Mouse (Mus musculus): ENCODE results near the gene Otulin. TPM values are rescaled to one million over a fixed set of nuclear protein-coding genes. Genes with fewer than 3 reads are reported as not detected.
A peak's percentile ranks its signal among the peaks of the same experiment; 100 is the strongest.

The Otulin gene
- polyA plus RNA-seq, 1 experiment: 26.0 TPM

DNA sequence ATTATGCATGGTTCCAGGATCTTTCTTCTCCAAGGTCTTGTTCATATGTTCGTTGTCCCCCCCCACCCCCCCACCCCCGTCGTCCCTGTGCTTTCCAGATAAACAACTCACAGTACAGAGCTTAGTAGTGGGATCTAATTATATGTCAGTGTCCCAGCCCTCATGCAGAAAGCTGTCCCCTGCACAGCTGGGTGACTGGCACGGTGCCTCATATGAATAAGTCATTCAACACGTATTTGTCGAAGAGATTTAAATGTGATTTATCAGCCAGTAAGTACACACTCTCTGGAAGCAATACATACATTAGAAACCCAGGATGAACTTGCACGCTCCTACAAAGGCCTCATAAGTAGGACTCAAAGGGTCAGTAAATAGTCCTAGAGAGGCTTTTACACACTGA lies 80.6 kb downstream of the Otulin start:
- no peak for DNase-seq (ENCODE audit: low spot score)

DNA sequence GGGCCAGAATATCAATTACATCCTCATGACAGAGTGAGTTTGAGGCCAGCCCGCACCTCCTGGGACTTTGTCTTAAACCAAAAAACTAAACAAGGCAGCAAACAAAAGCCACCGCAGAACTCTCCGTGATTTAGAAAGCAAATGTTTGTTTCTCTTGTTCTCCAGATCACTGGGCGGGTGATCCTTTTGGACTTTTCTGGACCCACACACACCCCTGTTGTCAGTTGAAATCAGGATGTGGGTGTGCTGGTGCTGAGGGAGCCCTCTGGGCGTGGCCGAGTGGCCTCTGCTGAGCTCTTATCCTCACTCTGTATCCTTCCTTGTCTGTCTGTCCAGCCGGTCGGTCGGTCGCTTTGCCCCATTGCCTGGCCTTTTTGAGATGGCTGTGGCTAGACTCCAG lies 81.4 kb downstream of the Otulin start:
- no peak for DNase-seq (ENCODE audit: low spot score)

DNA sequence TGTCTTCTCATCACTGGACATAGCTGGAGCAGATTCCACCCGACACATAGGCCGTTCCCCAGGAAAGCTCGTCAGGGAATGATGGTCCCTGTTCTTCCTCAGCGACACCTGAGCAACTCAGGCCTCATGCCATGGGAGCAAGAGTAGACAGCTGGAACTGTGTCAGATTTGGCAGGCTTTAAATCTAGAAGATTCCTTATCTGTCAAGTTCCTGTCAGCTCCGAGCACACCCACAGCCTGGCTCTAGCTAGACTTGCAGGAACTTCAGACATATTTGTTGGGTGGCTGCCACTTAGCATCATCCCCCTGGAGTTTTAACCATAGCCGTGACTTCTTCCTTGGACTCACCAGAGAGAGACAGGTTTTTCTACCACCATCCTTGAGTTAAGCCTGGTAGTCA lies 82.4 kb downstream of the Otulin start:
- no peak for DNase-seq (ENCODE audit: low spot score)

DNA sequence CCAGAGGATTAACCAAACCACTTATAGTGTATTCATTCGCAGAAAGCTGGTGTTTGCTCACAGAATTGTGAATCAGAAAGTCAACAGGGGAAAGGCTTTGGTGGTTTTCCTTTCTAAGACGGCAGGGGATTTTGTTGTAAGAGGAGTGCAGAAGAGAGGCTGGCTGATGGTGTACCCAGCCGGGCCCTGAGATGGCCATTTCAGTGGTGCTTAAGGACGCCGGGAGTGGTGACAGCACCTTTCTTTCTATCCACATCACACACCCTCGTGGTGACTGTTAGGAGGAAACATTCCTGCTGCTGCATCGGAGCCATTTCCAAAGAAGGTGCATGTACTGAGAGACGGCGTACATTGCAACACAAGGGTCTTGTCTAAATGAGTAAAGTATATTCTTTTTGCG lies 85.3 kb downstream of the Otulin start:
- no peak for DNase-seq (ENCODE audit: low spot score)

DNA sequence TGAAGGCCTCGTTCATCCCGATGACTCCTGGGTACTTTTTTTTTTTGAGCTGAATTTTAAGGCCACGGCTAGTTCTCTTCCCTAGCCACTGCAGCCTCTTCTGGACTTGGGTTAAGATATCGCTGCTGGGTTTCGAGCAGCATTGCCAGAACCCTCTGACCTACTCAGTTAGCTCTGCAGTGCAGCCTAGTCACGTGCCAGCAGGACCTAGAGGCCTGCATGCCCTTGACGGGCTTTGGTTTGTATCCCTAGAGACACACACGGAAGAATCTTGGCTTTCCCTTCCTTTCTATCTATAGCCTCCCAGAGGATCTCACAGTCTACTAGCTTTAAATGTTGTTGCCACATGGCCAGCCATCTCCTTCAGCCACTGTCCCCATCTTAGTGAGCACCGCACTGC lies 90.7 kb downstream of the Otulin start:
- DNase-seq (ENCODE audit: low spot score): no peak

DNA sequence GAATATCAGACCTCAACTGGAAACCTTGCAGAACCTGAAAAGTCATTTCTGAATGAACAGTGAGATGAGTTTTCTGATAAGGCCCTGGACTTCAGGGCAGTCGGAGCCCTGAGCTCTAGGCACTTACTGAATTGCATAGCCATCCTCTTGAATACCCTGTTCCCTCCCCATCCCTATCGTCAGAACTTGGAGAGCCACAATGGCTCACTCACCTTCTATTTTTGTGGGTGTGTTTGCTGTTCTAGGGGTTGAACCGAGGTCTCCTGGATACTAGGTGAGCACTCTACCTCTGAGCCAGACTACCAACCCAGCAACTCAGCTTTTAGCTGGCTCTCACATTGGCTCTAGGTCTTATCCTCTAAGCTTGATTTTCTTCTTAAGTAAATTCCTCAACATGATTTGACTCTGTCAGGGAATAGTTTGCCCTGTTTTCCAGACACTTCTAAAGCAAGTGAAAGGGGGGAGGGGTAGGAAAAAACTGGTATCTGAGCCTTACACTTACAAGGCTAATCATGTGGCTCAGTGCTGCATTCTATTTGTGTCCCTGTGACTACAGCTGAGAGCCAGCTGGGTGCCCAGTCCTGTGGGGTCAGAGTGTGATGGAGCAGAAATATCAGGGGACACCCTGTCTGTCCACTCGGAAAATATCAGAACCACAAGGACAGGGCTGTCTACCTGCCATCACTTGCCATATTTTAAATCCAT lies 92.8 kb downstream of the Otulin start:
- DNase-seq (ENCODE audit: low spot score): no peak

DNA sequence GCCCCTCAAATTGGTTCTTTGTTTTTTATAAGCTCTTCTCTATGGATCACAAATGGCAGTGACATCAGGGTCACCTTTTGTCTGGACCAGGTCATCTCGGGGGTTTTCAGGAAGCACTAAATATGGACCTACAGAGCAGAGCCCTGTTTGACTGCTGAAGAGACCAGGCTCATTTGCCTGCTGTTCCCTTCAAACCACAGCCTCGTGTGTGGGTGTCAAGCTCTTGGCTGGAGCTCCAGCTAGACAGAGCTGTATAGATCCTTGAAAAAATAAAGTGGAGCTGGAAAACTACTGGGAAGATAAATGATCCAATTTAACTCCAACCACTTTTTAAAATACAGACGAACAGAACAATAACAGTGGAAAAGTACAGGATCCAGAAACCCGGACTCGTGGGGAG lies 93.7 kb downstream of the Otulin start:
- DNase-seq (ENCODE audit: low spot score): no peak

DNA sequence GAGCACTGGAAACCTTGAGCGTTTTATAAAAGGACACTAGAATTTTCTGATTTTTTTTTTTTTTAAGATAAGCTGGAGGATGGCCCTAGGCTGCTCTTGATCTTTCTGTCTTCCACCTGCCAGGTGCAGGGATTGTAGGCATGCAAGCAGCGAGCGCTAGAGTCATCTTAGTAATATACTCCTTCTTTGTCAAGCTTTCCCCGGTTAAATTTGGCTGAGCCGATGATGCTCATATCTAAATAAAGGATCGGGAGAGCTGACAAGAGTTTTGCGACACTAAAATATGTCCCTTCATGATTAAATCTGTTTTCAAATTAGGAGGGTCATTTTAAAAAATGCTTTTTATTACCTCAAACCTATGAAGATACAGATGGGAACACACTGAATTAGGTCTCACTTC lies 94.3 kb downstream of the Otulin start:
- DNase-seq (ENCODE audit: low spot score): no peak

DNA sequence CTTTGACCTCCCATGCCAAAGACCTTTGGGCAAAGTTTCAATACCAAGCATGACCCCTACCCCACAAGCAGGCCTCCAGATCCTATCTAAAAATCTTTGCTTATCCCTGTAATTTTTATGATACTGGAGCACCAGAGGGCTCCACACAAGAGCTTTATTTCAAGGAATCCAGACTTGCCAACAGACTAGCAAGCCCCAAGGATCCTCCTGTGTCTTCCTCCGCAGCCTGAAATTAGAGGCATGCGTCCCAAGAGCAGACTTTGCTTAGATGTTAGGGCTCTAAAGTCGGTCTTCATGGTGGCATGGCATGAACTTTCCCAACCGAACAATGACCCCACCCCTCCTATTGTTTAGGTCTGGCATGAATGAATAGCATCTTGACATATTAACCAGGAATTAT lies 94.8 kb downstream of the Otulin start:
- no peak for DNase-seq (ENCODE audit: low spot score)

DNA sequence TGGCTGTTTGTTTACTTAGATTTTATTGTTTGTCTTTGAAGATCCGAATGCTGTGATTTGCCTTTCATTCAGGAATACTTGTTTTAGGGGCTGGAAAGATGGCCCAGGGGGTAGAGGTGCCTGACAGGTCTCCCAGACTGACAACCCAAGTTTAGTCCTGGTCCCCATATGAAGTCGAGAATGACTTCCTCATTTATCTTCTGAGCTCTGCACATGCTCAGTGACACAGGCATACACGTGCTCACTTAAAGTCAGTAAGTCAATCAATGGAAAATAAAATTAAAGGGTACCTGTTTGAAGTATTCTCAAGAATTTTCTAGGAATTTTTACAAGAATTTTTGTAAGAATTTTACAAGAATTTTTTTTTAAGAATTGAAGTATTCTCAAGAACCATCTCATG lies 97.5 kb downstream of the Otulin start:
- DNase-seq (ENCODE audit: low spot score): no peak

DNA sequence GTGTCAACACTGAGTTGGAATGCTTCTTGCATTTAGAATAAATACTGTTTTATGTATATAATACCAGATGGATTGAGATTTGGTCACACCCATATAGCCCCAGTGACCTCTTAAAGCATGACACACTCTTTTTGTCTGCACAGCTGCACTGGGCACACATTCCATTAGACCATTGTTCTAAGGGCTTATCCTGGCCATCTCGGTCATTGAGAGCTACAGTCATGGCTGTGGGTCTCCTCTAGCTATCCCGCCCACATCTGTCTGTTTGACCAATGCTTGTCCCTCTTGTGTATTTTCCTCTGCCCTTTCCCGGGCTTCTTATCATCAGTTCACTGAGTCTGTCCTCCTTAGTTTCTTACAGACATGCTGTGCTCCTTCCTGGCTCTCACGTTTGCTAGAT lies 100.5 kb downstream of the Otulin start:
- no peak for DNase-seq (ENCODE audit: low spot score)

DNA sequence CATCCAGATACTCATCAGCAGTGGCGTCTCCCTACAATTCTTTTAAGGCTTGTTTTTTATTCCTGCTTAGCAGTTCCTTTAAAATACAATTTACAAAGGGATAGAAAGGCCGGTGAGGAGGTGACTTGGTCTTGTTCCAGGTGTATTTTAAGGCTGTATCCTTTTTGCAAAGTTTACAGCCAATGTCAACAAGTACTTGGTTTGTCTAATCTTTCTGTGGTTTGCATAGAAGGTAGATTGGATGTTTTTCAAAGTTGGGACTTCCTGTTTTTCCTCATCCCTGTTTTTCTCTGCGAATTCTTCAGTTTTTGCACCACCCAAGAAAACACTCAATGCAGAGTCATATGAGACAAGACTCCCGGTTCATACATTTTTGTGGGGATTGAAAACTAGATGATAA lies 101.6 kb downstream of the Otulin start:
- no peak for DNase-seq (ENCODE audit: low spot score)

DNA sequence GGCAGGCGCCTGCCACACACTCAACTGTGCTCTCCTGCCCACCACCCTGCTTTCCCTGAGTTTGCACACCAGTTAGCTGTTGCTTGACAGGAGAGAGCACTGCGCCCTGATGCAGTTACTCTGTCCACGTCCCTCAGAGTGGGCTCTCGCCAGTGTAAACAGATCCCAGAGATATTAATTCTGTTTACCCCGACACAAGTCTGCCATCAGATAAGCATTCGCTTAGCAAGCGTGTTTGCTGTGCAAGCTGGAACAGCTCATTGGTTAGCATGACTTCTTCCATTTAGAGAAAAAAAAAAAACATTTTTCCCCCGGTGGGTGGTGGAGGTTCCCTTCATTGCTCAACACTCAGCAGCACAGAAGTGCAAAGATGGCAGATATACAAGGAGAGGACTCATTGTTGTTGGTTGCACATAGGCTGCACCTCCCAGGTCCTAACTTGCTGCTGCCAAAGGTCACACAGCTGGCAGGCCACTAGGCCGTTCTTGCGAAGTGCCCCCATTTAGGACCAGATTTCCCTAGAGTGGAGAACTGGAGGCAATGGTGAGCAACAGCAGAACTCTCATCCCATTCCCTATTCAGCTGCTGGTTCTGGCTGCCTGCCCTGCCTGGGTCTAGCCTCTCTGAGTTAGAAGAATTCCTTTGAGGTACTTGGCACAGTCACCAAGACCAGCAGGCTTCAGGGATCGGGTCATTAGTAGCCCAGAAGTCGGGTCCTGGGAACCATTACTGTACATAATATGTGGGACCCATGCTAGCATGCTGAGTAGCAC lies 105.1 kb downstream of the Otulin start:
- DNase-seq (ENCODE audit: low spot score): peak; percentile 24

DNA sequence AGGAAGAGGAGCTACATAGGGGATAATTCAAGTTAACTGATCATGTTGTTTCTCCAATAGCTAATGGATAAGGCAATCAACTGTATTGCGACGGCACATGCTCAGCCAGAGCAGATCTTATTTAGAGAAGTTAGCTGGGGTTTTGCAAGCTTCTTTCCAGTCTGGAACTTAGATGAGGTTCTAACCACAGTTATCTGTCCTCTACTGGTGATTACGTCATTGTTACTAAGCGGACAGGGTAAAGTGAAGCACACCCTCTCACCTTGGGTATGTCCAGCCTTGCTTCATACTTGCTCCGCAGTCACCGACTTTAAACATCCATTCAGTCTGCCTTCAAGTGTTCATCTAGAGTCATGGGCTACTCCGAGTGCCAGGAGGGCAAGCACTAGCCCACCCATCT lies 110.6 kb downstream of the Otulin start:
- DNase-seq (ENCODE audit: low spot score): no peak

DNA sequence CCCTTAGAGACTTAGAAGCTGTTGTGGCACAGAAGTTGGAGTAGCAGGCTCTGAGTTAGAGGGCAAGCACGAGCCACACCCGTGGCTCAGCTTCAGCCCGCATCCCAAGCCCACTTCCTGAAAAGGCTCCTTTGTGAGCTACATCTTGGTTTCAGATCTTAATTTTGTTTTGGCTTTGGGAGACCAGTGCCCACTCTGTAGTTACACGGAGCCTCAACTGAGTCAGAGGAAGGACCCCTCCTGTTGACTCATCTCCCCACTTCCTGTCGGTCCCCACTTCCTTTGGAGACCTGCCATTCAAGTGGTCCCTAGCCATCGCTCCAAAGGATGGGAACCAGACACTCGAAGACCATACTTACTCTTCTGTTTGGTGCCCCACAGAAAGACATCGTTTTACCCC lies 112.5 kb downstream of the Otulin start:
- no peak for DNase-seq (ENCODE audit: low spot score)

DNA sequence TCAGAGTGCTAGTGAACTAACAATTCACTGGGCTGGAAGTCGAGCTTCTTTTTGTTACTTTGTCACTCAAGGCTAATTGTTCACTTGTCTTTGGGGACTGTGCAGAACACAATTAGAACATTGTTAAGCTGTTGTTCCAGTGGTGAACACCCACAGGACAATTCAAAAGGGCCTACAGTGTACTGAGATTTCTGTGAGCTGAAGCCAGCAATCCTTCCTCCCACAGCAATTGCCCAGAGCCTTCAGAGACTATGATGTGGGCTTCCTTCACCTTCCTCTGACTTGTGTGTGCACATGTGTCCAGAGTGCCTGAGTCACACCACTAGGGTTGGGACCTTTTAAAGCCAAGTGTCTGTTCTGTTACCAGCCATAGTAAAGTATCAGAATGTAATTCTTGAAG lies 113.6 kb downstream of the Otulin start:
- no peak for DNase-seq (ENCODE audit: low spot score)

DNA sequence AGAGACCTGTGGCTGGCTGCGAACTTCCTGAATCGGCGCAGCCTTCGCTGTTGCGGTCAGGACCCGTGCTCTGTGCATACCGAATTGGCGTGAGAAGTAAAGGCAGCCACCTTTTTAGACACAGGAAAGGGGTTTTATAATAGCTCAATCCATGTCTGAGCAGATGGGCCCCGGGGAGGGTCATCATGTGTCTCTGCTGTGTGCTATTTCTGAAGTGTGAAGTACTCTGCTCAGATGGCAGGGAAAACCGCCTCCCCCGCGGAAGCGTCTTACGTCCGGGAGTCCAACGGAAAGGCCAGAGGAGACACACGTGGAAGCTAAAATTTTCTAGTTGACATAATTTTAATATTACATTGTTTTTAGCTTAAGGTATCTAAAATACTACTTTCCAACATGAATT lies 121.5 kb downstream of the Otulin start:
- DNase-seq (ENCODE audit: low spot score): no peak

DNA sequence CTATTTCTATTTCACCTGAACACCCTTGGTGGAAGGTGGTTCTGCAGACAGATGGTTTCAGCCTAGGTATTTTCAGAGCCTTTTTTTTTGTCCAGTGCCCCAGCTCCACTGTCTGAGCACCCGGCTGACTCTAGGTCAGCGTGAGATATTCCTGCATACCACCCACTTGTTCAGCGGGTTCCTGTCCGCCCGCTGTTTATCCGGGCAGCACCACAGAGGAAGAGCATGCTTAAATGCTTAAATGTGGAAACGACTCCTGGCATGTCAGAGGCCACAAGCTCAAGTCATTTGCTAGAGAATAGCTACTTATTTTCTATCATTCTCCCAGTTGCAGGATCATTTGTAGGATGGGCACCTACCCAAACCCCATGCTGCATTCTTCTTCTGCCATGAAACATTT lies 122.3 kb downstream of the Otulin start:
- DNase-seq (ENCODE audit: low spot score): no peak

DNA sequence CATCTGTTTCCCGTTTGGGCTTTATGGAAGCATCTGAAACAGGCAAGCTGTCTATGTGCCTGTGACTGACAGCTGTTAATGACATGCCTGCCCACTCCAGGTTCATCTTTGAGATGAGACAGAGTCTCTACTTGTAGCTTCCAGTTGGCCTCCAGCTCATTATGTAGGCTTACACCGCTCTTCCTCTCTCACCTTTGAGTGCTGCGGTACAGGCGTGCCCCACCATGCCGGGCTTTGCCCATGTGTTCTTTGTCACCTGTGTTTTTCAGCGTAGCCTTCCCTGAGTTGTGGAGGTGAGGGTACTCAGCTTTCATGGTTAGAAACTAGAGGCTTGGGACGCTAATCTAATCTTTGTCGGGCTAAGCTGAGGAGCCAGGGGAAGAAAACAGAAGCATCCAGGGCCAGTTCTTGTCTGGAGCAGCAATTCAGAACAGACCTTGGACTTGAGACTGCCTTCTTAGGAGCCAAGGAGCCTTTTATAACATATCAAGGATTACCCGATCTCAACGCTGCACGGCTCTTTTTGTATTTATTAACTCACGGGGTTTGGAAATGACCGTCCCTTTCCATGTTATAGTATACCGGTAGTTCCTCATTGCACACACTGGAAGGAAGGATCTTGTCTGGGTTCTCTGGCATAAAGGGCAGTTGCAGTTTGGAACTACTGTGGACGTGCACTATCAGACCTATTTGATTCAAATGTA lies 123.4 kb downstream of the Otulin start:
- DNase-seq (ENCODE audit: low spot score): no peak

DNA sequence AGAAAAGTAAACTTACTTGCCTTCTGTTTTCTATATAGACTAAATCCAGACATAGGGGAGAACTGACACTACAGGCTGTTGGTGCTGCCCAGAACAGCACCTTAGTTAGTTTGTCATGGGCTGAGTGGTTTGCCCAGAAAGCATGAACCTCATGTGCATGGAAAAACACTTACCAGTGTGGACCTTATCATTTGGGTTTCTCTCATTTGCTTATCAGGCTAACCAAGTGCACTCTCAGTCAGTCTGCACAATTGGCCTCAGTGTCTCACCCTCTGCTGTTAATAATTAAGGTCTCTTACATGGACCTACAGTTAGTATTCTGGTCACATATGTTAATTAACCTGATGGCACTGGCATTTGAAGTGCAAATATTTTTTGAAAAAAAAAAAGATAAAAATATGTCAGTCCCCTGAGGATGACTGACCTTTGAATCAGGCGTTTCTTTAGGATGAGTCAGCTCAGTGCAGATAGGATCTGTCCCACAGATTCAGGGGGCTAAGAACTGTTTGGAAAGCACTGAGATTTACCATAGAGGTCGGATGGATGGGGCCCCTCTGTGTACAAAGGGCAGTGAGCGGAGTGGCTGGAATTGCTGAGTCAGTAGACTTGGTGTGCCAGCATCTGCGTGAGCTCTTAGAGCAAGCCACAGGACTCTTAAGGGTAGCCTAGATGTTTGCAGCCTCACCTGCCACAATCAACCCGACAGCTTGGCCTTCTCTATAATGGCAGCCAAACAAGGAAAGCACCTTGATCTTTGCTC lies 124.2 kb downstream of the Otulin start:
- no peak for DNase-seq (ENCODE audit: low spot score)

DNA sequence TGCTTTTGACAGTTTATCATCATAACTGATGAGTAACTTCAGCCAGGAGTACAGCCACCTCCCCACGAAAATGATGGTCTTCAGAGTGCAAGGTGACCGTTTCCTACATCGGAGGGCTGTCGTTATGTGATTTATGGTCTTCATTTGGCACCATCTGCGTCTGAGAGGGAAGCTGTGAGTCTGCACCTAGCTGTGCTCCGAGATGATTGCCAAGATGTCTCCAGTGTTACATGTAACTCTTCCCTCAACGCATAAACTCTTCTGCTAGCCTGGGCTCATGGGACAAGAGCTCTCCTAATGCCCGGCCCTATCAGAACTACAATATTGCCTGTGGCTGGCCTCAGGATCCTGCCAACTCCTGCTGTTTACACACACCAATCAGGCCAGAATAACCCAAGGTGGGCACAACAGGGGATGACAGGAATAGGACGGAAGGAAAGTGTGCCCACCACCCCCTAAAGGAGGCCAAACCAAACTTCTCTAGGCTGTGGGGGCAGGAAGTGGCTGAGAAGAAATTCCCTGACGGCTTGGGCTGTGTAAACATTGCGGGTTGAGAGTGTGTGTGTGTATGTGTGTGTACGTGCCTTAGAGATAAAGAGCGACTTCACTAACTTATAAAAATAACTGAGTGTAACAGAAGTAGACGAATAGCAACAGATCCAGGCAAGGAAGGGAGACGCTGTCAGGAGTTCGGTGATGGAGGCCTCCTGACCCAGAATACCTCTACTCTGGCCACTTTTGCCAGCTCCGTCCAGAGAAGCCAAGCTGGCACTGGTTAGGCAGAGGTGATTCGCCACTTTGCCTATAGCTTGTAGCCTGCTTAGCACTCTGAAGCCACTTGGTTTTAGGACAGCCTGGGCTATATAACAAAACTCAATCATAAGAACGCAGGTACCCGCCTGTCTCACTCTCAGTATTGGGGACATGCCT lies 126.4 kb downstream of the Otulin start:
- no peak for DNase-seq (ENCODE audit: low spot score)
